Mouse (Mus musculus): ENCODE measurements around the gene Rab5c.

The Rab5c gene

GRCm38 (mm10) chr11:100721776-100722492 lies 16.1 kb downstream of the Rab5c start:
- no peak for DNase-seq (ENCODE audit: low read depth in 2 of 2, low spot score in 2 of 2)

- no peak for DNase-seq (ENCODE audit: low read depth in 2 of 2, low spot score in 2 of 2)
Observed at GRCm38 (mm10) chr11:100721254-100721653, 16.8 kb downstream of the Rab5c start.

GRCm38 (mm10) chr11:100720345-100720744 lies 17.7 kb downstream of the Rab5c start:
- DNase-seq (ENCODE audit: low read depth in 2 of 2, low spot score in 2 of 2): no peak

- no peak for DNase-seq (ENCODE audit: low read depth in 2 of 2, low spot score in 2 of 2)
Observed at GRCm38 (mm10) chr11:100719893-100720292, 18.1 kb downstream of the Rab5c start.

GRCm38 (mm10) chr11:100719312-100719711 lies 18.7 kb downstream of the Rab5c start:
- DNase-seq (ENCODE audit: low read depth in 2 of 2, low spot score in 2 of 2): no peak

GRCm38 (mm10) chr11:100718866-100719265 lies 19.1 kb downstream of the Rab5c start:
- no peak for DNase-seq (ENCODE audit: low read depth in 2 of 2, low spot score in 2 of 2)

- DNase-seq (ENCODE audit: low read depth in 2 of 2, low spot score in 2 of 2): no peak
Observed at GRCm38 (mm10) chr11:100718462-100718861, 19.6 kb downstream of the Rab5c start.

GRCm38 (mm10) chr11:100716649-100717048 lies 21.4 kb downstream of the Rab5c start:
- DNase-seq (ENCODE audit: low read depth in 2 of 2, low spot score in 2 of 2): no peak

- DNase-seq (ENCODE audit: low read depth in 2 of 2, low spot score in 2 of 2): no peak
Observed at GRCm38 (mm10) chr11:100714948-100715347, 23.1 kb downstream of the Rab5c start.

- peak in 1 of 2 experiments; percentile 58 for DNase-seq (ENCODE audit: low read depth in 2 of 2, low spot score in 2 of 2)
Observed at GRCm38 (mm10) chr11:100714534-100714915, 23.5 kb downstream of the Rab5c start.

GRCm38 (mm10) chr11:100713735-100714533 lies 24.1 kb downstream of the Rab5c start, which contains the start of gene Hspb9:
Gene Hspb9 (plus strand): TSS chr11:100713850.
- peak; percentile 51 to 77 for DNase-seq (ENCODE audit: low read depth in 2 of 2, low spot score in 2 of 2)

GRCm38 (mm10) chr11:100713174-100713573 lies 24.8 kb downstream of the Rab5c start:
- DNase-seq (ENCODE audit: low read depth in 2 of 2, low spot score in 2 of 2): no peak

- DNase-seq (ENCODE audit: low read depth in 2 of 2, low spot score in 2 of 2): no peak
Observed at GRCm38 (mm10) chr11:100711783-100712615, 26.0 kb downstream of the Rab5c start, which contains the start of gene Kat2a. Gene Kat2a (minus strand): TSS chr11:100712465.

- no peak for DNase-seq (ENCODE audit: low read depth in 2 of 2, low spot score in 2 of 2)
Observed at GRCm38 (mm10) chr11:100710977-100711376, 27.0 kb downstream of the Rab5c start.

- no peak for DNase-seq (ENCODE audit: low read depth in 2 of 2, low spot score in 2 of 2)
Observed at GRCm38 (mm10) chr11:100710528-100710927, 27.5 kb downstream of the Rab5c start.

- no peak for DNase-seq (ENCODE audit: low read depth in 2 of 2, low spot score in 2 of 2)
Observed at GRCm38 (mm10) chr11:100709201-100709810, 28.7 kb downstream of the Rab5c start.

GRCm38 (mm10) chr11:100705095-100705747 lies 32.8 kb downstream of the Rab5c start:
- no peak for DNase-seq (ENCODE audit: low read depth in 2 of 2, low spot score in 2 of 2)

GRCm38 (mm10) chr11:100703851-100704531 lies 34.0 kb downstream of the Rab5c start, which contains the start of gene Dhx58:
Gene Dhx58 (minus strand): TSS chr11:100704271.
- DNase-seq (ENCODE audit: low read depth in 2 of 2, low spot score in 2 of 2): no peak

GRCm38 (mm10) chr11:100703366-100703765 lies 34.6 kb downstream of the Rab5c start:
- DNase-seq (ENCODE audit: low read depth in 2 of 2, low spot score in 2 of 2): no peak

GRCm38 (mm10) chr11:100702906-100703305 lies 35.1 kb downstream of the Rab5c start:
- no peak for DNase-seq (ENCODE audit: low read depth in 2 of 2, low spot score in 2 of 2)
